Mouse (Mus musculus): ENCODE data around the gene Mettl7a1. TPM values are rescaled to one million over a fixed set of nuclear protein-coding genes. Genes with fewer than 3 reads are reported as not detected.
A peak's percentile ranks its signal among the peaks of the same experiment; 100 is the strongest.
"Not testable (repeated sequence)": the region's sequence is repeated elsewhere in the genome, so short reads cannot be mapped to it uniquely, and the experiment has no call there.

Gene Mettl7a1
- polyA plus RNA-seq, 1 experiment from 2014 or later, result 3.0 TPM

DNA sequence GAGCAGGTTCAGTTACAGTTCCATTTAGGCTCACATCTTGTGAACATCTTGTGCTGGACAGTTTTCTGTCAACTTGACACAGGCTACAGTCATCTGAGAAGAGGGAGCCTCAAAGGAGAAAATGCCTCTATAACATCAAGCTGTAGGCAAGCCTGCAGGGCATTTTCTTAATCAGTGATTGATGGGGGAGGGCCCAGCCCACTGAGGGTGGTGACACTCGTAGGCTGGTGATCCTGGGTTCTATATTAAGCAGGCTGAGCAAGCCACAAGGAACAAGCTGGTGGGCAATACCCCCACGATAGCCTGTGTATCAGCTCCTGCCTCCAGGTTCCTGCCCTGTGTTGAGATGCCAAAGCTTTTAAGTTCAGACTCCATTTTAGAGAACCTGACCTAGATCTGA is 35.0 kb upstream of the Mettl7a1 start:
- no peak overlapping the region for H3K27ac ChIP-seq (replicated peaks; ENCODE audit: low read depth, low read length)
- WGBS, result 70% methylated on average over 2 of the region's 2 CpGs
- H3K9me3 ChIP-seq (ENCODE audit: control insufficient read depth, low read length), result no peaks in the 10 kb centered on the region
- no peaks in the 10 kb centered on the region for H3K27me3 ChIP-seq (ENCODE audit: control insufficient read depth, insufficient read depth, low read length)
- no peak overlapping the region for H3K9ac ChIP-seq (ENCODE audit: low read length)
- H3K36me3 ChIP-seq (ENCODE audit: control insufficient read depth, insufficient read depth, low read length), result no peaks in the 10 kb centered on the region
- no peaks in the 10 kb centered on the region for H3K4me1 ChIP-seq (ENCODE audit: control insufficient read depth, insufficient read depth, low read length)
- ATAC-seq (ENCODE audit: insufficient number of reproducible peaks, low FRiP score, low TSS enrichment, low read depth) (no peak), DNase-seq (ENCODE audit: low spot score) (no peak)
- H3K4me3 ChIP-seq (ENCODE audit: low read depth, low read length), result no peak overlapping the region
- no peak overlapping the region for H3K4me2 ChIP-seq (ENCODE audit: low read depth, severe bottlenecking)

DNA sequence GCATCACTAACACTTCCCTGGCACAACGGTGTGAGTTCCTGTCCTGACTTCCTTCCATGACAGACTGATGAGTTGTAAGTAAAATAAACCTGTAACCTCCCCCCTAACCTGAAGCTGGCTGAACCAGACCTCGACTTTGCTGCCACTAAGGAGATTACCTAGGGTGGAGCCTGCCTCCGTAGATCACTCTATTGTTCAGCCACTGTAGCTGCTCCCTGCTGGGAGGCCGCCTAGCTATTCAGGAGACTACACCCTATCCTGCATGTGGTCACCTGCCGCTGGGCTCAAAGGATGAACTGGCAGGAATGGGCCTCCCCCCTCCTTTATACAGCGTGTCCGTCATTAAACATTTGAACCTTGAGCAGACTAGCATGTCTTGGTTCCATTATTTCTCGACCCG is 34.2 kb upstream of the Mettl7a1 start:
- no peak overlapping the region for H3K27ac ChIP-seq (replicated peaks; ENCODE audit: low read depth, low read length)
- peak overlapping the region; percentile 14; the same call in 1 of the 2 replicates for H3K4me2 ChIP-seq (ENCODE audit: low read depth, severe bottlenecking)
- ATAC-seq (ENCODE audit: insufficient number of reproducible peaks, low FRiP score, low TSS enrichment, low read depth) (no peak), DNase-seq (ENCODE audit: low spot score) (no peak)
- no peaks in the 10 kb centered on the region for H3K36me3 ChIP-seq (ENCODE audit: control insufficient read depth, insufficient read depth, low read length)
- H3K27me3 ChIP-seq (ENCODE audit: control insufficient read depth, insufficient read depth, low read length), result no peaks in the 10 kb centered on the region
- H3K9me3 ChIP-seq (ENCODE audit: control insufficient read depth, low read length), result no peaks in the 10 kb centered on the region
- H3K4me3 ChIP-seq (ENCODE audit: low read depth, low read length), result no peak overlapping the region
- H3K4me1 ChIP-seq (ENCODE audit: control insufficient read depth, insufficient read depth, low read length), result no peaks in the 10 kb centered on the region
- H3K9ac ChIP-seq (ENCODE audit: low read length), result no peak overlapping the region
- WGBS, result 27% methylated on average over 9 of the region's 9 CpGs

DNA sequence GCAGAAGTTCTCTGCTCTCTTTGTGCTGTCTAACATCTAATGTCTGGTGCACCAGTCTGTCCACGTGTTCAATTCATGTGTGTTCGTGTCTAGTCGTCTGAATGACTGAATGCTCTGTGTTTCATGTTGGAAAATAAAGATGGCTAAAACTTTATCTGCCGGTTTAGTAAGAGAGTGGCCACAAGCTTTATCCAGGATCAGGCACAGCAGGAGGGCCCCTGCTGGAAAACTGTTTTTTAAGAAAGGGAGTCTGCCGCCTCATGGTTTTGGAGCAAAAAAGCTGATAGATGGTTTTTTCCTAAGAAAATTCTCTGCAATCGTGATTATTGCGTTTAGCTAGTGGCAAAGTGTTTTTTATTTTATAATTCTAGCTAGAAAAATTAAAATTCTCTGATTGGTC is 33.3 kb upstream of the Mettl7a1 start:
- H3K4me2 ChIP-seq (ENCODE audit: low read depth, severe bottlenecking); H3K36me3 ChIP-seq (ENCODE audit: control insufficient read depth, insufficient read depth, low read length); H3K27ac ChIP-seq (replicated peaks; ENCODE audit: low read depth, low read length); H3K4me1 ChIP-seq (ENCODE audit: control insufficient read depth, insufficient read depth, low read length); DNase-seq (ENCODE audit: low spot score); H3K9me3 ChIP-seq (ENCODE audit: control insufficient read depth, low read length); H3K9ac ChIP-seq (ENCODE audit: low read length); ATAC-seq (ENCODE audit: insufficient number of reproducible peaks, low FRiP score, low TSS enrichment, low read depth); H3K4me3 ChIP-seq (ENCODE audit: low read depth, low read length); H3K27me3 ChIP-seq (ENCODE audit: control insufficient read depth, insufficient read depth, low read length): not testable (repeated sequence)
- WGBS, result 34% methylated on average over 7 of the region's 7 CpGs

DNA sequence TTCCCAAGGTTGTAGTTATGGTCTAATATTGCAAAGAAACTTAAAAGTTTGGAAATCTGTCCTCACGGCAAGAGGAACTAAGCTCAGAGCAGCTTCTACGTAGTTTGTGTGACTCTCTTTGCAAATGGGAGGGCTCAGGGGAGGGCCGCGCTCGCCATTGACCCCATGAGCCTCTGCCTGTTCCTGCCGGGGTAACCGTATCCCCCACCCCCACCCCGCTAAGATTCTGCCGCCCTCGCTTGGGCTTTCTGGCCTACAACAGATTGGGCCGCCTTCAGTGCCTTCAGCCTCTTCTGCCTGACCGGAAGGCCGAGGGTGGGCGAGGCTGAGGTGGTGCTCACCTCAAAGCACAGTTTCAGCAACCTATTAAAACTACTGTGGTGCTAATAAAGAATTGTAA is 32.5 kb upstream of the Mettl7a1 start:
- Histone ChIP-seq H3K36me3 (ENCODE audit: control insufficient read depth, insufficient read depth, low read length) (no peaks in the 10 kb centered on the region), H3K9ac (ENCODE audit: low read length) (no peak overlapping the region), H3K27me3 (ENCODE audit: control insufficient read depth, insufficient read depth, low read length) (no peaks in the 10 kb centered on the region), H3K4me1 (ENCODE audit: control insufficient read depth, insufficient read depth, low read length) (no peaks in the 10 kb centered on the region), H3K9me3 (ENCODE audit: control insufficient read depth, low read length) (no peaks in the 10 kb centered on the region), H3K4me2 (ENCODE audit: low read depth, severe bottlenecking) (no peak overlapping the region), H3K27ac (replicated peaks; ENCODE audit: low read depth, low read length) (no peak overlapping the region), H3K4me3 (ENCODE audit: low read depth, low read length) (no peak overlapping the region)
- WGBS, result 65% methylated on average over 14 of the region's 14 CpGs
- no peak for DNase-seq (ENCODE audit: low spot score)
- ATAC-seq (ENCODE audit: insufficient number of reproducible peaks, low FRiP score, low TSS enrichment, low read depth), result no peak

DNA sequence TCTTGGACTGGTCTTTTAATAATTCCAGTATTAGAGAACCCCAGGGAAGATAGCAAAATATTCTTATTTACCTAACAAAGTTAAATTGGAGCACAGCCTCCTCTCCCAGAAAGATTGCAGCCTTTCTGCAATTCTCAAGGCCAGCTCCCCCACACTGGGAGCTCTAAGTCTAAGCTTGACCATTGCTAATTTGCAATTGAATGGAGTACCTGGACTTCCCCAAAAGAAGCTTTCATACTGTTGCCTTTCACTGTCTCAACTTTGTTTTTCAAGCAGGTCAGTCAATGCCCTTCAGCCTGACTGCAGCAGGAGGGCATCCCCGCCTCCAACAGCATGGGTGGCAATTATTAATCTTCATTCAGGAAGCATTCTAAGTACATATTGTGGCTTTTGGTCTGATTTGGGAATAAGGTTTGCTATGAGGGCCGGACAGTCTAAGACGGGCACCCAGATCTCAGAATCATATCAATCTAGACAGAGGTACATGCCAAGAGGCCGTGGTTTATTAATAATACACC is 30.1 kb upstream of the Mettl7a1 start:
- H3K27me3 ChIP-seq (ENCODE audit: control insufficient read depth, insufficient read depth, low read length); ATAC-seq (ENCODE audit: insufficient number of reproducible peaks, low FRiP score, low TSS enrichment, low read depth); H3K4me3 ChIP-seq (ENCODE audit: low read depth, low read length); H3K9me3 ChIP-seq (ENCODE audit: control insufficient read depth, low read length); H3K4me1 ChIP-seq (ENCODE audit: control insufficient read depth, insufficient read depth, low read length); H3K36me3 ChIP-seq (ENCODE audit: control insufficient read depth, insufficient read depth, low read length); H3K27ac ChIP-seq (replicated peaks; ENCODE audit: low read depth, low read length); DNase-seq (ENCODE audit: low spot score); H3K4me2 ChIP-seq (ENCODE audit: low read depth, severe bottlenecking); H3K9ac ChIP-seq (ENCODE audit: low read length): not testable (repeated sequence)
- 90% methylated on average over 4 of the region's 4 CpGs for WGBS

DNA sequence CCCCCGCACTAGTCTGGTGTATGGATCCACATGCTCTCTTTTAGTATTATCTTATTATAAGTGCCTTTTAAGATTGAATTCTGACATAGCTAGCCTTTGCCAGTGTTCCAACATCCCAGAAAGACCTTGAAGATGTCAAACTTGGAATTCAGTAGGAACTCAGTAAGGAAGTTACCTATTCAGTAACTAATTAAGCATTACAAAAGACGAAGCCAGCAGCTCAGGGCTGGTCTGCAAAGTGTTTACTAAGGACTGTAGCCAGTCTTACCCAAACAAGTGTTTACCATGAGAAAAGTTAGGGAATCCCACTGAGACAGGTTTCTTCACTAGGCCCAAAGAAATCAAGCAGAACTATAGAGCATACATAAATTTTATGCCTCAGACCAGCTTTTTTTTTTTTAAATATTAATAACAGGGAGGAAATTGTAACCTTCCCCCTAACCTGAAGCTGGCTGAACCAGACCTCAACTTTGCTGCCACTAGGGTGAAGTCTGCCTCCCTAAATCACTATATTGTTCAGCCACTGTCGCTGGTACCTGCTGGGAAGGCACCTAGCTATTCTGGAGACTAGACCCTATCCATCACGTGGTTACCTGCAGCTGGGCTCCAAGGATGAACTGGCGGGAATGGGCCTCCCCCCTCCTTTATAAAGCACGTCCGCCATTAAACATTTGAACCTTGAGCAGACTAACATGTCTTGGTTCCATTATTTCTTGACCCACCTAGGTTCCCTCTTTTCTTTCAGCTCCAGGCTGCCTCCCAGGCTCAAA is 29.0 kb upstream of the Mettl7a1 start:
- no peaks in the 10 kb centered on the region for H3K36me3 ChIP-seq (ENCODE audit: control insufficient read depth, insufficient read depth, low read length)
- H3K4me2 ChIP-seq (ENCODE audit: low read depth, severe bottlenecking), result no peak overlapping the region
- no peak overlapping the region for H3K4me3 ChIP-seq (ENCODE audit: low read depth, low read length)
- no peak overlapping the region for H3K9ac ChIP-seq (ENCODE audit: low read length)
- no peak for ATAC-seq (ENCODE audit: insufficient number of reproducible peaks, low FRiP score, low TSS enrichment, low read depth)
- no peaks in the 10 kb centered on the region for H3K27me3 ChIP-seq (ENCODE audit: control insufficient read depth, insufficient read depth, low read length)
- no peaks in the 10 kb centered on the region for H3K9me3 ChIP-seq (ENCODE audit: control insufficient read depth, low read length)
- H3K4me1 ChIP-seq (ENCODE audit: control insufficient read depth, insufficient read depth, low read length), result no peaks in the 10 kb centered on the region
- no peak for DNase-seq (ENCODE audit: low spot score)
- WGBS, result 94% methylated on average over 7 of the region's 7 CpGs
- H3K27ac ChIP-seq (replicated peaks; ENCODE audit: low read depth, low read length), result no peak overlapping the region

DNA sequence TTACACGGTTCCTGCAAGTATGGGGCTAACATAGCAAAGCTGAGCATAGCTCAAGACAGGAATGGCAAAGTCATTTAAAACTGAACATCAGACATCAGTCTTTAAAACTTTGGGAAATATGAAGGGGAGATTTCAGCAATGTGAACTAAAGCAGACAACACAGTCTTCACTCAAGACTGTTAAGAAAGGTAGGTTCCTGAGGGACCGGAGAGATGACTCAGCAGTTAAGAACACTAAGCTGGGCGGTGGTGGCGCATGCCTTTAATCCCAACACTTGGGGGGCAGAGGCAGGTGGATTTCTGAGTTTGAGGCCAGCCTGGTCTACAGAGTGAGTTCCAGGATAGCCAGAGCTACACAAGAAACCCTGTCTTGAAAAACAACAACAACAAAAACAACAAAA is 27.5 kb upstream of the Mettl7a1 start:
- Histone ChIP-seq H3K4me2 (ENCODE audit: low read depth, severe bottlenecking) (no peak overlapping the region), H3K36me3 (ENCODE audit: control insufficient read depth, insufficient read depth, low read length) (no peaks in the 10 kb centered on the region), H3K9me3 (ENCODE audit: control insufficient read depth, low read length) (no peaks in the 10 kb centered on the region), H3K9ac (ENCODE audit: low read length) (no peak overlapping the region), H3K4me3 (ENCODE audit: low read depth, low read length) (no peak overlapping the region), H3K4me1 (ENCODE audit: control insufficient read depth, insufficient read depth, low read length) (no peaks in the 10 kb centered on the region), H3K27ac (replicated peaks; ENCODE audit: low read depth, low read length) (no peak overlapping the region), H3K27me3 (ENCODE audit: control insufficient read depth, insufficient read depth, low read length) (no peaks in the 10 kb centered on the region)
- ATAC-seq (ENCODE audit: insufficient number of reproducible peaks, low FRiP score, low TSS enrichment, low read depth), result no peak
- WGBS, result 92% methylated on average over 4 of the region's 4 CpGs
- no peak for DNase-seq (ENCODE audit: low spot score)

DNA sequence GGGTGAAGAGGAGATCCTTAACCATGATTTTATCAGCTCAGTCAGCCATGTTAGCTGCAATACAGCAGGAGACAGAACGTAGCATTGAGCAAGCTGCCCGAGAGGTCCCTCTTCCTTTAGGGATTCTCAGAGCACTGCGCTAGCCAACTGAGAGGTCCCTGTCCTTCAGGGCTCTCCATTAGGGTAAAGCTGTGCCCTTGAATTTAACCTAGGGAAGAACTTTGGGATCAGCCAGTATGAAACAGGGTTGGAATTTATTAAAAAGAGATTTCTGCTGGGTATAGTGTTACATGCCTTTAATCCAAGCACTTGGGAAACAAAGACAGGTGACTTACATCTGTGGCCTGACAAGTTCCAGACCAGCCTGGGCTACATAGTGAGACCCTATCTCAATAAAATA is 26.4 kb upstream of the Mettl7a1 start:
- no peaks in the 10 kb centered on the region for H3K9me3 ChIP-seq (ENCODE audit: control insufficient read depth, low read length)
- no peaks in the 10 kb centered on the region for H3K36me3 ChIP-seq (ENCODE audit: control insufficient read depth, insufficient read depth, low read length)
- no peak overlapping the region for H3K4me3 ChIP-seq (ENCODE audit: low read depth, low read length)
- H3K4me2 ChIP-seq (ENCODE audit: low read depth, severe bottlenecking), result no peak overlapping the region
- H3K27me3 ChIP-seq (ENCODE audit: control insufficient read depth, insufficient read depth, low read length), result no peaks in the 10 kb centered on the region
- H3K9ac ChIP-seq (ENCODE audit: low read length), result no peak overlapping the region
- DNase-seq (ENCODE audit: low spot score), result no peak
- 93% methylated on average over 3 of the region's 3 CpGs for whole genome bisulfite sequencing
- no peaks in the 10 kb centered on the region for H3K4me1 ChIP-seq (ENCODE audit: control insufficient read depth, insufficient read depth, low read length)
- no peak overlapping the region for H3K27ac ChIP-seq (replicated peaks; ENCODE audit: low read depth, low read length)
- ATAC-seq (ENCODE audit: insufficient number of reproducible peaks, low FRiP score, low TSS enrichment, low read depth), result no peak

DNA sequence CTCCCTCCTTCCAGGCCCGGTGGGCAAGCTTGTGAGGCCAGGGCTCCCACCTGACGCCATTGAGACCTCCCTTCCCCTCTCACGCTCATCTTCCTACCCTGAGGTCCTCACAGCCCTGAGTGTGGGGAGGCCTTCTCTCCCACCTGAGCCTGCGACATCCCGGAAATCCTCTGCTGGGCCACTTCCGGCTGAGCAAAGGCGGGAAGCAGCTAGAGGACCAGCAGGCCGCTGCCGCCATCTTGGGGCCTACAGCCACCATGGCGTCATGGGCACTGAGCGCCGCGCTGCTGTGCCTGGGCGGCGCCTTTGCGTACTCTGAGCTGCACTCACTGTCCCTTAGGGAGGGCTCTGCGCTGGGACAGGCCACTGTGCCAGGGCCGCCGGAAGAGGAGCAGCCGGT is 23.3 kb upstream of the Mettl7a1 start, which contains the start of gene Tmprss12:
TSS of gene Tmprss12 (plus strand) at position 212 of the 400 bp plus-strand sequence.
- no peaks in the 10 kb centered on the region for H3K9me3 ChIP-seq (ENCODE audit: control insufficient read depth, low read length)
- ATAC-seq (ENCODE audit: insufficient number of reproducible peaks, low FRiP score, low TSS enrichment, low read depth) (no peak), DNase-seq (ENCODE audit: low spot score) (no peak)
- H3K27ac ChIP-seq (replicated peaks; ENCODE audit: low read depth, low read length), result no peak within 1 kb of the TSS
- 95% methylated on average over 20 of the region's 20 CpGs for WGBS
- H3K4me3 ChIP-seq (ENCODE audit: low read depth, low read length), result no peak within 1 kb of the TSS
- no peaks in the 10 kb centered on the region for H3K4me1 ChIP-seq (ENCODE audit: control insufficient read depth, insufficient read depth, low read length)
- no peak within 1 kb of the TSS for H3K4me2 ChIP-seq (ENCODE audit: low read depth, severe bottlenecking)
- H3K36me3 ChIP-seq (ENCODE audit: control insufficient read depth, insufficient read depth, low read length), result no peaks in the 10 kb centered on the region
- H3K27me3 ChIP-seq (ENCODE audit: control insufficient read depth, insufficient read depth, low read length), result no peaks in the 10 kb centered on the region
- H3K9ac ChIP-seq (ENCODE audit: low read length), result no peak within 1 kb of the TSS

All from limb, embryonic 11.5 days (tissue).